Mouse (Mus musculus) cortical plate, adult 2 months (tissue): ENCODE data around the gene Cd59a.

Experiments
- CTCF ChIP-seq: fragments of 200-500 bp; IDR thresholded peaks from 2 replicates; pipeline ENCODE4 v1.5.1; 2011; ENCODE audit warnings: mild to moderate bottlenecking, control low read depth, low read length; ENCODE audit not compliant: insufficient read depth; ENCODE audit errors: extremely low read depth
- POLR2A ChIP-seq: fragments of 200-500 bp; IDR thresholded peaks from 2 replicates; pipeline ENCODE4 v1.6.1; 2011; ENCODE audit warnings: mild to moderate bottlenecking, low read length, control low read depth; ENCODE audit not compliant: insufficient read depth; ENCODE audit errors: extremely low read depth

- no peak for TF ChIP-seq CTCF
- no peak for TF ChIP-seq POLR2A
These were observed at the start of gene Cd59a for GRCm38 (mm10) chr2:104095741-104096213.
